Mouse (Mus musculus) testis, adult 2 months (tissue): ENCODE results near the gene Ttpal.

Experiments used
- CTCF ChIP-seq: fragments of 200-500 bp; IDR thresholded peaks from 2 replicates; pipeline ENCODE4 v1.5.1; 2012; ENCODE audit warnings: low read depth, mild to moderate bottlenecking, inconsistent platforms, low read length, moderate library complexity; ENCODE audit not compliant: control insufficient read depth, insufficient read depth, insufficient replicate concordance
- POLR2A ChIP-seq: fragments of 200-500 bp; IDR thresholded peaks from 2 replicates; pipeline ENCODE4 v1.6.1; 2012; ENCODE audit warnings: low read depth, mild to moderate bottlenecking, inconsistent platforms, low read length, moderate library complexity; ENCODE audit not compliant: control insufficient read depth

DNA sequence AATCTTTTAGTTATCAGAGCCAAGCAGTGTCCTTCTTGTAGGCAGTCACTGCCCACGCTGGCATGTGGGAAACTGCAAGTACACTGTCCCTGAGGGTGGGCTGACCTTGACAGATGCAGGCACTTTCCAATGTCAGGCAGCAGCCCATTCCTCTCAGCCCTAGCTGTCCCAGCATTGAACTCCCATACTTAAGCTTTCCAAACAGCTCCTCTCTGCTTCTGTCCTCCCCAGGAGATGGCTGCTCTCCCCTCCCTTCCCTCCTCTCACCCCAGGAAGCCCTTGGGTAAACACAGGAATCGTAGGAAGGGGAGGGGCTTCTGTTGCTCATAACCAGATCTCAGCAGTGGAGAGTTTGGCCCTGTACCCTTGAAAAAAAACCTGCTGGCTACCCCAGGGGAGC, 7.0 kb upstream of the Ttpal start:
- TF ChIP-seq CTCF (no peak), POLR2A (no peak)
